Mouse (Mus musculus): ENCODE measurements around the gene Btf3l4.

Gene Btf3l4

DNA sequence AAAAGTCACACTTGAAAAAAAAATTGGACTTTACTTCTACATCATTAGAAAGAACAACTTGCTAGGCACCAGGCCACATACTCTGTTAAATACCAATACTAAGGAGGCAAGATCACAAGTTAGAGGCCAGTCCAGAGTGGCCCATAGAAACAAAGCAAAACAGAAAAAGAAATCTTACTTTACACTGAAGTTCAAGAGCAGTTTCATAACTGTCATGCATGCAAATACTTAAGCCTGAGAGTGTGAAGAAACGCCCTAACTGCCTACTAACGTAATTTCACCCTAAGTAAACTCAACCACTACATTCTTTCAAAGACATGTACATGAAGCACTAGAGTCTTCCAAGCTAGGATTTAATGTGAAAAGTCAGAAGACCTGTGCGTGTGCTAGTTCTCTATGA lies 7.7 kb downstream of the Btf3l4 start:
- no peak for DNase-seq (ENCODE audit: low spot score in 2 of 2)

DNA sequence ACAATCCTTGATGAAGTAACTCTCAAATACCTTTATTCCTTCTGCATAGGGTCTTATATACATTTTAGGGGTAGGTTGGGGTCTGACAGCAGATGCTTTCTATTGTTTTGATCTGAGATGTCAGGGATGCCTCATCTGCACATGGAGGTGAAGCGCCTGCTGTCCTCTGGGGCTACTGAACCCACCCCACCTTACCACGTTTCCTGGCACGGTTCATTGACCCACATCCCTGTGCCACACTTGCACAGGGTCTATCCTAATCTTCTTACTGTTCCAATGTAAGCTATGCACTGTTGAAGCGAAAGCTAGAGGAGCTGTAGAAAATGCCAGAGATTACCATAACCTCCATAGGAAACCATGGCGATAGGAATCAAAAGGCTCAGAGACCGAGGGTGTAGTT lies 21.9 kb downstream of the Btf3l4 start:
- no peak for DNase-seq (ENCODE audit: low spot score in 2 of 2)

DNA sequence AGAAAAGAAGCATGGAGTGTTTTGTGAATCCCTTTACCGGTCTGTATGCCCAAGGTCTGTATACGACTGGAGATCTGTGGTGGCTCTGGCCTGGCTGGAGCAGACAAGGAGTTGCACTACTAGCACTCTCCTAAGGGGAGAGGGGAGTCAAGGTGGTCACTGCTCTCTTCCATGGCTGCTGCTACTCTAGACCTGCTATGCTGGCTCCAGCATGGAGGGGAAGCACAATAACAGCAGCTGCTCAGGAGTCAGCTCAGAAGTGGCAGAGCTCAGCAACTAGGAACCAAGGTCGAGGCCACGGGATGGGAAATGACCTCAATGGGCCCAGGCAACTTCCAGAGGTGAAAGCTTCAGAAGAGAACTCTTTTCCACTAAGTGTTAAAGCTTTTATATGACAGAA lies 22.3 kb downstream of the Btf3l4 start:
- DNase-seq (ENCODE audit: low spot score in 2 of 2), result no peak

DNA sequence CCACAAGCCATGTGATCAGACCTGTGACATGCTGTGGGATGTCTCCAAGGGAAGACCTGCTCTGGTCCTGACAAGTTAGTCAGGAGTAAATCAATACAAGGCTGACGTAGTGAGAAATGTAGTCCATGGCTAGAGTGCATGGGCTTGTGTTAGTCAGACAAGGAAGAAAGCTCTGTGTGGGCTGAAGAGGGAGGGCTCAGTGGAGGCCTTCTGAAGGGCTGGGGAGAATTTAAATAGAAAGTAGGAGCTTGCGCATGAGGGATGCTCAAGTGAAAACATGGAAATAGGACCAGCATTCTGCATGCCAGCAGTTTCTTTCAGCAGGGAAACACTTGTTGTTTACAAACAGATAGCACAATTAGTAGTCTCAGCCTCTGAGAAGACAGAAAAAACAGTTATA lies 29.9 kb downstream of the Btf3l4 start:
- no peak for DNase-seq (ENCODE audit: low spot score in 2 of 2)

DNA sequence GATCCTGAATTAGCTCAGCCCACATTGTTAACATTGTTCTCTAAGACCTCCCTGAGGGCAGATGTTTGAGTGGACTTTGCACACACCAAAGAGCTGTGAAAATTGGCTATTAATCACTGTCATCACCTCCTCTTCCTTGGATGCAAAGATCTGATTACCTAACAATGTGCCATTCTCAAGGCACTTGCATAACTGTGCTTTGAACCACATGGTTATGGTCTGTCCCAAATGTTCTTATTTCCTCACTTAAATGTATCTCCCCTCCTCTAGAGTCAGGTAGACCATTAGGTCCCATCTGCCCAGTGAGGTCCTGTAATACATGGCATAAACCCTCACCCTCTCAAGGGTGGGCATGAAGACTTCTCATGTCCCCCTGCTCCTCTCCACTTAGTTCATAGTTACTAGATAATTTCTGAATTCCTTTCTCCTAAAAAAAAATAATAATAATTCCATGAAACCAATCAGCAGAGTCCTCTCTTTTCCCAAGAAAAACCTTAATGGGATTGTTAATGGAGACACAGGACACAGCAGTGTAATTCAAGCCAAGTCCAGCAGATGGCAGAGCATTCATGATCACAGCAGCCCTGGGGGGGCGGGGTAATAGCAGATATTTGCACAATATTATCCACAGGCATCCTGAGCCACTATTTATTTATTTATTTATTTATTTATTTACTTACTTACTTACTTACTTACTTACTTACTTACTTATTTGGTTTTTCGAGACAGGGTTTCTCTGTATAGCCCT lies 35.2 kb downstream of the Btf3l4 start:
- DNase-seq (ENCODE audit: low spot score in 2 of 2), result peak in 1 of 2 experiments; percentile 42

DNA sequence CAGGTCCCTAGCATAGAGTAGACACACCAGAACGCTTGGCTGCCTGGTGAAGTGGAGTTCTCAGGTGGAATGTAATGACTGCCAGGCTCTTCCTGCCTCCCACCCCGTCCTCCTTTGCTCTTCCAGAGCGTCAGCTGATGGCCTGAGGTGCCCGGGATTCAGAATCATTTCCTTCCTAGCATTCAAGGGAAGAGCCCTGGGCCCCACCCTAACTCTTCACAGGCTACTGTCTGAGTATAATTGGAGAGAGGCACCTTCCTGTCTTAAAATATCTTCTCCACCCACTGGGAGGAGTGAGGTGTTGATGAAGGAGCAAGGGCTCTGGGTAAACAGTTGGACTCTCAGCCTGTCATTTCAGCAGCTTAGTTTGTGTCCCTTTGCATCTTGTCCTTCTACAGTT lies 36.7 kb downstream of the Btf3l4 start:
- no peak for DNase-seq (ENCODE audit: low spot score in 2 of 2)

DNA sequence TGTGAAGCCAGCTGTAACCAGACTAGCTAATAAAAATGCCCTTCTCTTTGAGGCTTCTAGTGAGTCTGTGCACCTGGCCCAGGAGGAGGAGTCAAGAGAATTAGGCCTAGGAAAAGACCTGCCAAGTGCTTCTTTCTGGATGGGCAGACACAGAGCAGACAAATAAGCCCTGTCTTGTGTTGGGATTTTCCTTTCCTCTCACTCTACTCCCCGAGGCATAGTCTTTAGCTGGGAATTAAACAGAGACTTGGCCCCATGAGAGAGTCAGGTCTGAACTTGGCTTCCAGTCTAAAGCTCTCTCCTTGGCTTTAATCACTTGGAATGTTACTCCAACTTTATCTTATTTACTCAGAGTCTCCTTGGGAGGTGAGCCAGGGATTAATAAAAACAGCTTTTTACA lies 39.5 kb downstream of the Btf3l4 start:
- no peak for DNase-seq (ENCODE audit: low spot score in 2 of 2)

DNA sequence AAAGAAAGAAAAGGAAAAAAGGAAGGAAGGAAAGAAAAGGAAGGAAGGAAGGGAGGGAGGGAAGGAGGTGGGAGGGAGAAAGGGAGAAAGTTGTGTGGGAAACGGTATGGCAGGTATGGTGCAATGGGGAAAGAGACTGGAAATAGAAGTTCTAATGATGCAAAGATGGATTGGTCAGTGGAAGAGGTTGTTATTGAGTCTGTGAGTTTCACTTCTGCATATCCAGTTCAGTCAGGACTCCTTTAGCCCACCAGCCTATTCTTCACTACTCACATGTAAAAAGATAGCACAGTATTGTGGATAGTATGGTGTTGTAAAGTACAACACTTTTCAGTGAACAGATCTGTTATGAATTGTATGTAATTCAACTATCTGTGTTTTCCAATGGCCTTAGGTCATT lies 42.9 kb downstream of the Btf3l4 start:
- DNase-seq (ENCODE audit: low spot score in 2 of 2), result no peak

DNA sequence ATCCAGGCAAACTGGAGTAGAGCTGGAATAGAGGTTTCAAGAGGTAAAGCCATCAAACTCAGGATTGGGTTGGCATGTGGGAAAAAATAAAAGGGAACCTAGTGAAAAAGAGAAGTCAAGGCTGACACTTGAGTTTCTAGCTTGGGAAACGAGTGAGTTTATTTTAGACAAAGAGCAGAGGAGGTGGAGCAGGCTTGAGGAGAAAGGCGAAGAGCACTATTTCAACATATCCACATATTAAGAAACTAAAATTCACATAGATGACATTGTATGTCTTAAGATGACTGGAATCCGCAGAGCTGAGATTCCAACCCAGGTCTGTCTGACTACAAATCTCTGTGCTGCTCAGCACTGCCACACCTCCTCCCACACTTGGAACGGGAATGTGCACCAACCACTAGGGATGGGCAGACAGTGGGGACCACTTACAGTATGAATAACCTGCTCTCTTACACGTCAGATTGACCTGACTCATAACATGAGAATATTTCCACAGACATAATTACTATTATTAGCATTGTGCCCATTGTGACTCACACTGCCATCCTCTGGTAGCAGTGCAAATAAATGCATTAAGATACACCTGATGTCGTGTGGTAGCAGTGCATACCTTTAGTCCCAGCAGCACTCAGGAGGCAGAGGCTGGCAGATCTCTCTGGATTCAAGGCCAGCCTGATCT lies 44.0 kb downstream of the Btf3l4 start:
- no peak for DNase-seq (ENCODE audit: low spot score in 2 of 2)

DNA sequence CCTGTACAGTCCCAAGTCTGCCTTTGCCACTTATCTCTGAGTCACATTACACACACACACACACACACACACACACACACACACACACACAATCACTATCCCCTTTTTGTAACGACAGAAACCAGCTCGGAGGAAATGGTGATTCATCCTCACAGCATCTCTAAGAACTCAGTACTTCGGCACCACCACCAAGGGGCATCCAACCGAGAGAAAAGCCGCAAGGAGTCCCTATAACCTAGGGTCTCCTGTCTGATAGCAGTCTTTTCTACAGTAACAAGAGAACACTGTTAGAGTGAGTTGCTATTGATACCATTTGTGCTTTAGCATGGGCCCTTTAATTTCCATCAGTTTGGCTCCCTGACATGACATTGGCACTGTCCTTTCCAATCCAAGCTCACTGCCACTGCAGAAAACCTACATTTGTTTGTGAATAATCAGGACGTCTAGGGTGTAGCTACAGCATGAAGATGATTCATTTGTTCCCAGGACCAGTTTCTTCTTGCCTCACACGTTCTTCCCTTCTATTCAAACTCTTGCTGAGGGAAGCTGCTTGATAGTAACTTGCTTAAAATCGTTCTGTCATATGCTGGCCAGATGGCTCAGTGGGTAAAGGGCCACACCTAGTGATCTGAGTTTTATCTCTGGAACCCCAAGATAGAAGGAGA lies 50.9 kb downstream of the Btf3l4 start:
- DNase-seq (ENCODE audit: low spot score in 2 of 2), result no peak

DNA sequence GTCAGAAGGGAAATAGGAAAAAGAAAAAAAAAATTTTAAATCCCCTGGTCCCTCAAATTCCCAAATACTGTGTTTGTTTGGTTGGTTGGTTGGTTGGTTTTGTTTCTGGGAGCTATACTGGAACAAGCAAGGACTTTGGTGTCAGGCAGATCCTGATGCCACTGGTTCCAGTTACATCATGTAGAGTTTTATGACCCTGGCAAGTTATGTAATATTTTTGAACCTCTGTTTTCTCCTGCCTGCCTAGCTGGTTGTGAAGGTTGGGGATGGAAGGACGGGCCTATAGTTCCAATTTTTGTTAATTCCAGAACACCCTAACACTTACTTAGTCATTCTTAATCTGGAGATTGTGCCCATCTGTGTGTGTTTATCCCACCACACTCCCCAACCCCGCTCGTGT lies 51.8 kb downstream of the Btf3l4 start:
- DNase-seq (ENCODE audit: low spot score in 2 of 2), result no peak

DNA sequence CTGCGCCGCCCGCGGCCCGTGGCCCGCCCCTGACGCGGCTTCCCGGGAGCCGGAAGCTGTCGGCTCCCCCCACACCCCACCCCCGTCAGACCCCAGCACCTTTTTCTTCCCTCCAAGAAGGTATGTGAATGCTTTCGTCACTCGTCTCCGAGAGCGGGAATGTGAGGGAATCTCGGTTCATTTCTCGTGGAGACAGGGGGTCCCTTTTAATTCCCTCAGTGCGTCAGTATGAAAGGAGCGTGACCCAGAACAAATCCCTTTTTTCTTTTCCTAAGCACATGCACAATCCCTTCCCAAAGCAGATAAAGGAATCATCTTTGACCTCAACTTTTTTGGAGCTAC lies 52.6 kb downstream of the Btf3l4 start:
- DNase-seq (ENCODE audit: low spot score in 2 of 2), result no peak

DNA sequence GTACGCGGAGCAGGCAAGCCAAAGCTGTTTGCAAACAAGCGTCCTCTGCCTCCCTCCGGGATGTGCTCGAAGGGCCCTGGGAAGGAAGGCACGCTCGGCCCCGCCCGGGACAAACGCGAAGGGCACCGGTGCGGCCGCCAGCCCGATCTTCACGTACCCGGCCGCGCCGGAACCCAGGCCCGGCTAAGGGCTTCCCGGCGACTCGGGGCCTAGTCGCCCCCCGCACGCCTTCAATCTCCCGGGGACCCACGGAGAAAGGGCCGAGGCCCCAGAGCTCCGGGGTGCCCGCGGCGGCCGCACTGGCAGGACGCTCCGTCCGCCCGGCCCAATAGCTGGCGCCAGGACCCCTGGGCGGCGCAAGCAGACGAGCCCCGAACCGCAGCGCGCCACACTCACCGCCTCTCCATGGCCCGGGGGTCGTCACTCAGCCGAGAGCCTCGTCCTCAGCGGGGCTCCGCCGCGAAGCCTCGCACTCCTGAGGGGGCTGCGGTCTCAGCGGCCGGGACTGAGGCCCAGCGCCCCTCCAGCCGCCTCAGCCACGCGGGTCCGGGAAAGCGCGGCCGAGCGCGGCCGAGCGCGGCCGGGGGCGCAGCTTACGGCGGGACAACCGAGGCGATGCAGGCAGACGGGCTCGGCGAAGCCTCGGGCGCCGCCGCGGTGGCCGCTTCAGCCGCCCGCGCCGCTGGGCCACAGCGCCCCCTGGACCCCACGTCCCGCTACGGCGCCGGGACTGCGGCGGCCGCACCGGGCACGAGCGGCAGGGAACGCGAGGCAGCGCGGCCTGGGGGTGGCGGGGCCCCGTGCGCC lies 53.2 kb downstream of the Btf3l4 start, which contains the start of gene Zfyve9:
TSS of gene Zfyve9 (minus strand) at position 742 of the 807 bp plus-strand sequence.
- peak; percentile 23 to 79 for DNase-seq (ENCODE audit: low spot score in 2 of 2)

DNA sequence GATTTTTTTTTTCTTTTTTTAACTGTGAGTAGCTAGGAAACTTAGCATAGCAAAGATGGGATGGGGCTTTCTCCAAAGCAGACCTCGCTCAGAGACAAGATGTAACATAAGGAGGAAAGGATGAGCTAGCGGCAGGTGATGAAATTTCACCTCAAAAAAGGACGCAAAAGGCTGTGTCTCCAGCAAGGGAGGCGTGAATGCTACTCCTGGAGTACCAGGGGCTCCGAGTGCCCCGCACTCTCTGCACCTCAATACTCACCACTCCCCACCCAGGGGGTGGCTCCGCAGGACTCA lies 53.7 kb downstream of the Btf3l4 start:
- DNase-seq (ENCODE audit: low spot score in 2 of 2), result no peak

DNA sequence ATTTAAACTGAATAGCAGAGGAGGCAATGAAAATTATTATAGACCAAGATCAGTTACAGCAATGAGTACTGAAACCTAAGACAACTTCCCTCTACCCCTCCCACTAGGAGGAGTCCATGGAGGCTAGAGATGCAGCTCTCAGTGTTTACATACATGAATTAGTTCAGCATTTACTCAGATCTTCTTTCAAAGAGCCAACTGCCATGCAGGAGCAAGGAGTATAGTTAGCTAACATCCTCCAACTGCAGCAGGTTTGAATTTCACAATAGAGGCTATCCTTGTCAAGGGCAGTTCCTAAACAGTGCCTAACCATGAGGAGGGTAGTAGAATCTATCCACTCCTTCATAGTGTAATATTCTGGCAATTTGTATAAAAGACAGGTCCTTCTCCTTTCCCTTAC lies 64.9 kb downstream of the Btf3l4 start:
- DNase-seq (ENCODE audit: low spot score in 2 of 2), result no peak

Data from thymus, postnatal 10 days (tissue).